Mouse (Mus musculus) limb, embryonic 11.5 days (tissue): ENCODE measurements at regions not wholly inside any gene's neighbourhood (a gene's known extent, or its start where the extent isn't known, plus 50 kb on each side); places are given as distances from the start of the nearest gene placed in this dataset.

Experiments used
- ATAC-seq: fragments of 200-750 bp; cut with Nextera tagmentation; 2 replicates; pipeline ENCODE4 v1.8.0; 2017; ENCODE audit warnings: low read depth; ENCODE audit not compliant: insufficient number of reproducible peaks, low FRiP score, low TSS enrichment
- DNase-seq: peaks from one replicate; pipeline ENCODE4 v3.0.0-alpha.2; 2015; ENCODE audit warnings: low spot score
- H3K27ac ChIP-seq: fragments of 300-500 bp; sonication (generic); replicated peaks from 2 replicates; pipeline ENCODE4 v1.5.1; 2014; ENCODE audit warnings: low read depth, mild to moderate bottlenecking, low read length
- H3K27me3 ChIP-seq: fragments of 300-500 bp; sonication (generic); 2 replicates; pipeline ENCODE4 v1.6.1; 2014; ENCODE audit warnings: mild to moderate bottlenecking, low read length, mixed read lengths; ENCODE audit not compliant: control insufficient read depth, insufficient read depth
- H3K36me3 ChIP-seq: fragments of 300-500 bp; sonication (generic); 2 replicates; pipeline ENCODE4 v1.6.1; 2014; ENCODE audit warnings: mild to moderate bottlenecking, low read length, moderate library complexity, mixed read lengths; ENCODE audit not compliant: control insufficient read depth, insufficient read depth
- H3K4me1 ChIP-seq: fragments of 300-500 bp; sonication (generic); 2 replicates; pipeline ENCODE4 v1.6.1; 2014; ENCODE audit warnings: low read length, mixed read lengths; ENCODE audit not compliant: control insufficient read depth, insufficient read depth
- H3K4me2 ChIP-seq: fragments of 300-500 bp; sonication (generic); 2 replicates; pipeline ENCODE4 v1.6.1; 2014; ENCODE audit warnings: low read depth, mild to moderate bottlenecking, moderate library complexity; ENCODE audit not compliant: severe bottlenecking
- H3K4me3 ChIP-seq: fragments of 300-500 bp; sonication (generic); 2 replicates; pipeline ENCODE4 v1.5.1; 2014; ENCODE audit warnings: low read depth, low read length
- H3K9ac ChIP-seq: fragments of 300-500 bp; sonication (generic); 2 replicates; pipeline ENCODE4 v1.6.1; 2014; ENCODE audit warnings: mild to moderate bottlenecking, low read length
- H3K9me3 ChIP-seq: fragments of 300-500 bp; sonication (generic); 2 replicates; pipeline ENCODE4 v1.6.1; 2016; ENCODE audit warnings: low read length; ENCODE audit not compliant: control insufficient read depth
- WGBS: fragments of 180-500 bp; shearing (Covaris S2); extraction: QIAGEN DNeasy Blood & Tissue Kit; methylation state at CpG from one replicate; pipeline ENCODE4 v1.1.7; 2014; 5-methylcytosine and 5-hydroxymethylcytosine counted together

DNA sequence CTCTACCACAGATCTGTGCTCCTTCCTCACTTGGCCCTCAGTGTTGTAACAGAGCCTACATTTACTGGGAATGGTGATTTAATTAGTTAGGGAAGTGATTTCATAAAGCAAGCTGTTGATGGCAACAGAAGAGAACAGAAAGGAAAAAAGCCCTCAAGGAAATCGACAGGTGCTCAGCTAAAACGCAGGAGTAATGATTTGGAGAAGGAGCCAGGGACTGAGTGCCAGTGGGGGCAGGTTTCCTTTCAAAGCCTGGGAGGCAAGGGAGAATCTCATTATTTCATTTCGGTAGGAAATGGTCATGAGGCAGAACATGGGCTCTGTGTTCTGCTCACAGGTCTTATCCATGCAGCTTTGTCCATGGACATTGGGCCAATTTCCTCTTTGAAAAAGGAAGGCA, 101.3 kb upstream of the Xcl1 start:
- WGBS, result 81% methylated on average over 3 of the region's 3 CpGs
- no peaks in the 10 kb centered on the region for H3K36me3 ChIP-seq
- H3K4me3 ChIP-seq, result no peak overlapping the region
- no peaks in the 10 kb centered on the region for H3K27me3 ChIP-seq
- H3K4me1 ChIP-seq, result no peaks in the 10 kb centered on the region
- no peak overlapping the region for H3K4me2 ChIP-seq
- no peaks in the 10 kb centered on the region for H3K9me3 ChIP-seq
- DNase-seq (no peak), ATAC-seq (no peak)
- no peak overlapping the region for H3K9ac ChIP-seq
- H3K27ac ChIP-seq, result no peak overlapping the region

DNA sequence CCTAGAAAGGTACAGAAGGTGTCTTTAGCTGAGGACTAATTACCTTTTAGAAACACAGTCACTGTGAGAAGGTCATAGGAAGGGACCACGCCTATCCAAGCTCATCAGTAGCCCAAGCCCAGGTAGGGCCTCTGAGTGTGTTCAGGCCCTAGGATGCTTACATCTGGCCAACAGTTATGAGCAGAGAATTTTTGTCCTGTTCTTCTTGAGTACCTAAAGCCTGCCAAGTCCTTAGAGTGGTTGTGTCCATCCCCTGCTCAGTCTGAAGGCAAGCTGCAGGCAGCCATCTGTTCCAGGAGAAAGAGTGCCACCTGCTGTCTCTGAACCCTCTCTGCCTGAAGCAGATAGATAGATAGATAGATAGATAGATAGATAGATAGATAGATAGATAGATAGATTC, 100.3 kb upstream of the Xcl1 start:
- ATAC-seq, result no peak
- Histone ChIP-seq H3K4me1 (no peaks in the 10 kb centered on the region), H3K4me2 (no peak overlapping the region), H3K36me3 (no peaks in the 10 kb centered on the region), H3K9me3 (no peaks in the 10 kb centered on the region), H3K9ac (no peak overlapping the region), H3K27ac (no peak overlapping the region), H3K27me3 (no peaks in the 10 kb centered on the region), H3K4me3 (no peak overlapping the region)
- 90% methylated on average over 1 of the region's 1 CpGs for WGBS
- DNase-seq, result no peak

DNA sequence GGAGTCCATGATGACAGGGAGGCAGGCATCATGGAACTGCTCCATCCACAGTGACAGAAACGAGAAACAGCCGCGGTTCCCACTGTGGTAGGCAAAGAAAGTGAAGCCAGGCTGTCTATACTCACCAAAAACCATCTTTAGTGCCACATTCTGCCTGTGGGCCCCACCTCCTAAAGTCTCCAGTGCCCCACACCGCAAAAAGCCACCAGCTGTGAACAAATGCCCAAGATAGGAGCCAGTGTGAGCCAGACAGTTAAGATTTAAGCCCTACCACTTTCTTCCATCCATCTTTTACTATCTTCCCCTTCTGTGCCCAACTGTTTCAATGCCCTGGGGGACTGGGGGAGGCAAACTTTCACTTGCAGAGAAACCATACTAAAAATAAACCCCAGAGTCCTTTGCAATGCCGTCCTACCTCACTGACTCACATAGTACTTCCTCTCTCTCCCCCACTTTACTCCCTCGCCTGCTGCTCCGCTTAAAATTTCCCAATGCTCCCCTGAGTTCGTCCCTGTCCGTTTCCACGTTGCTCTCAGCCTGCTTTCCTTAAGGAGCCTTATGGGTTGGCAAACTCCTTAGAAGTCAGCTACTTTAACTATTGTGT, 85.7 kb upstream of the Xcl1 start:
- Histone ChIP-seq H3K36me3 (no peaks in the 10 kb centered on the region), H3K4me1 (0 out of 2 replicates have a peak, but pooled peaks cover 3% of the 10 kb centered on the region), H3K4me3 (no peak overlapping the region), H3K27me3 (no peaks in the 10 kb centered on the region), H3K9ac (no peak overlapping the region), H3K9me3 (no peaks in the 10 kb centered on the region), H3K4me2 (no peak overlapping the region), H3K27ac (no peak overlapping the region)
- ATAC-seq (no peak), DNase-seq (no peak)
- WGBS, result 70% methylated on average over 10 of the region's 10 CpGs

DNA sequence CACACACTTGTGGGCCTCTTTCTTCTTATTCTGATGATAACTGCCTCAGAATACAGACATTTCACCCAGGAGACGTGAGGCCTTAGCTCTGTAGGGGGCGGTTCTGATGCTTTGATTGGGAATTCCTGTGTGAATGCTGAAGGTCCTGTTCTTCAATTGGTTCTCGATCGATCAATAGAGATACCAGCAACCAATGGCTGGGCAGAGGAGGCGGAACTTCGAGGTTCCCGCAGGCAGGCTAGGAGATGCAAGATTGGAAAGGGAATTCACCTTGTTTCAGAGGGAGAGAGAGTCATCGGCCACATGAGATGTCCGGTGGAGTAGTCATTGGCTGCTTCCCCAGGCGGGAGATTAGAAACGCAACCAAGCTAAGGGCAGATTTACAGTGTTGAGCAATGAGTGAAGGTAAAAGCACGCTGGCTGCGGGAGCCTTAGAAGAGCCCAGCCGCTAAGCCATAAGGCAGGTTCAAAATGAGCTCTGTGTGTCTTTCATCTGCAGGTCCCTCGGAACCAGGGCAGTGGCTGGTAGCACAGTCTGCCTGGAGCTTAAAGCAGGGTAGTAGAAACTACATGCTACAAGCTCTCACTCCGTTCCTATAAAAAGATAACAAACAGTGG, 83.5 kb upstream of the Xcl1 start:
- Histone ChIP-seq H3K27ac (no peak overlapping the region), H3K4me2 (peak overlapping the region; percentile 36; the same call in 1 of the 2 replicates), H3K4me1 (0 out of 2 replicates have a peak, but pooled peaks cover 3% of the 10 kb centered on the region), H3K4me3 (peak overlapping the region; percentile 23), H3K9ac (no peak overlapping the region), H3K9me3 (no peaks in the 10 kb centered on the region), H3K36me3 (no peaks in the 10 kb centered on the region), H3K27me3 (no peaks in the 10 kb centered on the region)
- DNase-seq (peak; percentile 71), ATAC-seq (peak; percentile 87)
- 14% methylated on average over 16 of the region's 16 CpGs for WGBS

DNA sequence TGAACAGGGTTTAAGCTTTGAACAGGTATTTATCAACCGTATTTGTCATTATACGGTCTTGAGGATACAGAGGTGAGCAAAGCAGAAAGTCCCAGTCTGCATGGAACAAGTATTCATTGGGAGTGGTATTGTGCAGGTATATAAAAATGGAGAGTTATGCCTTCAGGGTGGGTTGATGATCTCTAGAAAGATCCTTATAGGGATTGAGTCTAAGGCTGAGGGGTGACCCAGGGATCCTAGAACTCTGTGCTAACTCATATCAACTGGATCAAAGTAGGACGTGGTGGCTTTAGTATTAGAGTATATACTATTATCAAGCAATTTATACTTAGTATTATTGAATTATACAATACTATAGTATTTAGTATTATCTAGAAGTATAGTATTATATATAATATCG, 82.9 kb upstream of the Xcl1 start:
- Histone ChIP-seq H3K27me3 (no peaks in the 10 kb centered on the region), H3K4me2 (no peak overlapping the region; the same call in 1 of the 2 replicates), H3K27ac (no peak overlapping the region), H3K36me3 (no peaks in the 10 kb centered on the region), H3K4me1 (0 out of 2 replicates have a peak, but pooled peaks cover 3% of the 10 kb centered on the region), H3K9me3 (no peaks in the 10 kb centered on the region), H3K4me3 (no peak overlapping the region), H3K9ac (no peak overlapping the region)
- ATAC-seq (no peak), DNase-seq (no peak)
- 89% methylated on average over 4 of the region's 4 CpGs for whole genome bisulfite sequencing

DNA sequence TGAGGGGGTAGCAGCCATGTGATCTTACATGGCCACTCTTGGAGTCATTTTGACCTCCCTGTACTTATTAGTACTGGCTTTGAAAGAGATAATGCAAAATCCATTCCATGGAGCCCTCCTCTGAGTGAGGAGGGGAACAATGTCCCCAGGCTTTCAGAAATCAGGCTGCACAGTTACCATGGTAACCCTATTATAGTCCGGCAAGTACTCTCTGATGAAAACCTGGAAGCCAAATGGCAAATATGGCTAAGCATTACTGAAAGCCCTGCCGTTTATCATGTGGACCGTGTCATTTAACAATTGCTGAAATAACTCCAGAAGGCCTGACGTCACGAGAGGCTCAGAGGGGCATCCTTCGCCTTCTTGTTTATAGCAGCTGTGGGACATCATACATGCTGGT, 82.5 kb upstream of the Xcl1 start:
- 0 out of 2 replicates have a peak, but pooled peaks cover 3% of the 10 kb centered on the region for H3K4me1 ChIP-seq
- DNase-seq (no peak), ATAC-seq (no peak)
- H3K36me3 ChIP-seq, result no peaks in the 10 kb centered on the region
- WGBS, result 90% methylated on average over 6 of the region's 6 CpGs
- H3K4me3 ChIP-seq, result no peak overlapping the region
- H3K27me3 ChIP-seq, result no peaks in the 10 kb centered on the region
- no peak overlapping the region for H3K27ac ChIP-seq
- no peak overlapping the region for H3K4me2 ChIP-seq
- H3K9me3 ChIP-seq, result no peaks in the 10 kb centered on the region
- no peak overlapping the region for H3K9ac ChIP-seq

DNA sequence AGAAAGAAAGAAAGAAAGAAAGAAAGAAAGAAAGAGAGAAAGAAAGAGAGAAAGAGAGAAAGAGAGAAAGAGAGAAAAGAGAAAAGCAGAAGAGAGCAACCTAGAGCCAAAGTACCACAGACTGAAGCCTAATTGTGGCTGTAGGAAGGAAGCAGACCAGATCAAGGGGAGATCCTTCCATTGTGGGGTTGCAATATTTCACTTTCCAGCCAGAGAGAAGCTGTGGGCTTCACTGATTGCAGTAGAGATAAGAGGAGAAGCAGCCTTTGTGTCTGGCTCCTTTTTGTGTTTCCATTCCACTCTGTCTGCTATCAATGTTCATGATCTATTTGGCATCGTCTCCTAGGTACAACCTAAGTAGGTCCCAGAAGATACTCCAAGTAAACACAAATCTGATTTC, 79.0 kb upstream of the Xcl1 start:
- H3K27ac ChIP-seq, result no peak overlapping the region
- ATAC-seq, result no peak
- H3K9ac ChIP-seq, result no peak overlapping the region
- no peak overlapping the region for H3K4me2 ChIP-seq
- no peak for DNase-seq
- WGBS, result 71% methylated on average over 1 of the region's 1 CpGs
- H3K27me3 ChIP-seq, result no peaks in the 10 kb centered on the region
- no peaks in the 10 kb centered on the region for H3K9me3 ChIP-seq
- H3K4me1 ChIP-seq, result no peaks in the 10 kb centered on the region
- H3K4me3 ChIP-seq, result no peak overlapping the region
- H3K36me3 ChIP-seq, result no peaks in the 10 kb centered on the region

DNA sequence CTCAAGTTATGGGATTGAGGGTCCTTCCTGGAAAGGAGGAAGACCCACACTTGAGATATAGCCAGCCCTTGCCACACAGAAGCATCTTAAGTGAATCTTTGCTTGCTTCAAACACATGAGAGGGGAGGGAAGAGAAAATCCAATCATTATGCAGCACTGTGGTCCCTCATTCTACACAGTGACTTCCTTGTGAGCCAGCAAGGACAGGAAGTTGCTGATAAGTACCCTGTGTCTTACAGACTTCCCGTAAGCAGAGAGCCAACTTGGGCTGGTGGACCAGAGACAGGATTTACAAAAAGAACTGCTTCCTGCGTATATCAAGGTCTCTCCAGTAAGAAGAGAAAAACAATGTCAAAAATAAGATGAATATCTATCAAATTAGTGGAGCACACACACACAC, 78.1 kb upstream of the Xcl1 start:
- Histone ChIP-seq H3K4me3 (no peak overlapping the region), H3K27ac (no peak overlapping the region), H3K36me3 (no peaks in the 10 kb centered on the region), H3K4me1 (no peaks in the 10 kb centered on the region), H3K4me2 (no peak overlapping the region), H3K9me3 (no peaks in the 10 kb centered on the region), H3K27me3 (no peaks in the 10 kb centered on the region), H3K9ac (no peak overlapping the region)
- 80% methylated on average over 2 of the region's 2 CpGs for WGBS
- DNase-seq (no peak), ATAC-seq (no peak)

DNA sequence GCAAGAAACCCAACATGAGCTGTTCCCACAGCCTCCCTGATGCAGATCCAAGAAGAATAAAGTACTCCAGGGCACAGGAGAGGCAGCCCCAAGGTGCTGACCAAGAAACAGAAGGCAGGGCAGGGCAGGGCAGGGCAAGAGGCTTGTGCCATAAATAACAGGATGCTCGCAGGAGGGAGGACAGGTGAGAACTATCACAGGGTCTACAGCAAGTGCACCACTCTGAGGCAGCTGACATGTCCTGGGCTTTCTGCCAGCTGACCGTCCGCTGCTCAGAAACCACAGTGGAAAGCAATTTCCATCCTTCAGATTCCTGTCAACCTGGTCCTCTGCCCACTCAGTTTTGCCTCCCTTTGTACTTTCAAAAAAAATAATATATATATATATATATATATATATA, 77.0 kb upstream of the Xcl1 start:
- Histone ChIP-seq H3K4me3 (no peak overlapping the region), H3K27ac (no peak overlapping the region), H3K9me3 (no peaks in the 10 kb centered on the region), H3K27me3 (no peaks in the 10 kb centered on the region), H3K4me2 (no peak overlapping the region), H3K4me1 (no peaks in the 10 kb centered on the region), H3K36me3 (no peaks in the 10 kb centered on the region), H3K9ac (no peak overlapping the region)
- ATAC-seq, result no peak
- 84% methylated on average over 3 of the region's 3 CpGs for WGBS
- no peak for DNase-seq
